ENCODE assay signal across 9 mouse cellular contexts in the genomic region with DNA sequence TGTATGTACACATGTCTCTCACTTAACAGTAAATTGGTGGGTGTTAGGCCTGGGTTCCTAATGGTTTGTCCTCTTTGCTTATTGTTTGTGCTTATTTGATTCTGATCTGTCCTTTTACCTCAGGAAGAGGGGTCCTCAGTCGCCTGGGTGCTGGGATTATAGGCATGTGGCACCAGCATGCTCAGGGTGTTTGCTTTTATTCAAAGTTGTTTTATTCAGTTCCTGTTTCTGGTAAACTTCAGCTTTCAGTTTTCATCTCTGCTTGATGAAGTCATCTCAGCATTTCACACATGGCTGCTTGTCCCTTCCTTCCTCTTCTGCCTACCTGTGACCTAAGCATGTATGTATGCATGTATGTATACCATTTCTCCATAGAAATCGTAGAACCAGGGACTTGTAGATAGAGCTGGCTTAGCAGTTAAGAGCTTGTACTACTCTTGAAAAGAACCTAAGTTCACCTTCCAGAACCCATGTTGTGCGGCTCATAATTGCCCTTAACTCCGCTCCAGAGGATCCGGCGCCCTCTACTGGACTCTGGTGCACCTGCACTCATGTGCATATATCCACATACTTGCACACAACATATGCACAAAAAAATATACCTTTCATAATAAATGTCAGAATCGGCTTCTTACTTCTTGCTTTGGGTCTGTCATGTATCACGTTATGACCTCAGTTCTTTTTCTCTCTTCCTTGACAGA. TPM values are rescaled to one million over a fixed set of nuclear protein-coding genes. Genes with fewer than 3 reads are reported as not detected.
DNase-seq lines count a peak whose midpoint lies in the region; ATAC-seq lines count a peak whose summit lies in the region.
"Had no signal": no experiment of that assay in that cellular context is flagged by ENCODE, and none has a peak within 500 bp of the region (broad histone marks: within the 10 kb centered on the region; RNA-seq: fewer than 3 reads in every experiment).

No protein-coding gene starts in this region.

- H3K4me3 ChIP-seq in liver, embryonic 11.5 days (ENCODE audit: low read depth, low read length), result no peak overlapping the region
- H3K4me3 ChIP-seq: kidney, embryonic 15.5 days had no signal

- H3K27ac ChIP-seq in liver, embryonic 11.5 days (ENCODE audit: low read depth, low read length), result no peak overlapping the region
- H3K27ac ChIP-seq: kidney, embryonic 15.5 days had no signal

- 92% methylated on average over 8 of the region's 8 CpGs for WGBS in liver, embryonic 11.5 days

- H3K36me3 ChIP-seq in liver, embryonic 11.5 days (ENCODE audit: control insufficient read depth, insufficient read depth, low read length), result 0 out of 2 replicates have a peak, but pooled peaks cover 4% of the 10 kb centered on the region

- peaks cover 9% of the 10 kb centered on the region for H3K4me1 ChIP-seq in liver, embryonic 11.5 days (replicated peaks; ENCODE audit: control insufficient read depth, insufficient read depth, low read length)

- H3K9ac ChIP-seq in liver, embryonic 11.5 days (ENCODE audit: low read depth, low read length), result no peak overlapping the region
- H3K9ac ChIP-seq: kidney, embryonic 15.5 days had no signal

- H3K4me2 ChIP-seq in liver, embryonic 11.5 days, result no peak overlapping the region

- peaks cover 3% of the 10 kb centered on the region; the same call in 1 of the 2 replicates for H3K9me3 ChIP-seq in liver, embryonic 11.5 days (ENCODE audit: control insufficient read depth, low read length)
- H3K9me3 ChIP-seq: kidney, embryonic 15.5 days had no signal

- no peaks in the 10 kb centered on the region for H3K27me3 ChIP-seq in liver, embryonic 11.5 days (replicated peaks; ENCODE audit: control insufficient read depth, insufficient read depth, low read length)
- H3K27me3 ChIP-seq: kidney, embryonic 15.5 days had no signal

- peak; percentile 49 for DNase-seq in CD4-positive, CD25-positive, alpha-beta regulatory T cell, adult 2 months (ENCODE audit: low read depth, low spot score)
- peak; percentile 33 for DNase-seq in liver
- DNase-seq in liver, embryonic 11.5 days (ENCODE audit: low spot score), result no peak
- peak; percentile 30 for DNase-seq in R1 (ENCODE audit: low read depth, low spot score)
- DNase-seq in monocyte, adult 2 months (ENCODE audit: low read depth in 1 of 2, low spot score in 2 of 2), result peak; percentile 13 to 26
- DNase-seq in MN1 (ENCODE audit: low spot score), result no peak
- DNase-seq in embryo, embryonic 11 days, result no peak

- no peak for ATAC-seq in CD4-positive, CD25-positive, alpha-beta regulatory T cell, adult 4 months
- no peak for ATAC-seq in liver, embryonic 11.5 days (replicated peaks; ENCODE audit: low FRiP score)

RNA-seq across cellular contexts. Expression of gene Tpst1, which starts 8.2 kb away (rescaled TPM):
- 1 to 10 TPM; 1.8 to 3.6 TPM for polyA plus RNA-seq in CD4-positive, CD25-positive, alpha-beta regulatory T cell, adult 4 months (2017; shearing (Covaris generic))
- polyA plus RNA-seq in liver, embryonic 11.5 days (2014; fragmentation: Nextera tagmentation; extraction: Ambion mirVana), result 54.0 and 58.2 TPM in 2 replicates

RNA-seq across cellular contexts. Expression of gene Crcp, which starts 52.2 kb away (rescaled TPM):
- 10 to 100 TPM; 60.0 to 75.7 TPM for polyA plus RNA-seq in CD4-positive, CD25-positive, alpha-beta regulatory T cell, adult 4 months (2017; shearing (Covaris generic))
- 30.8 and 34.8 TPM in 2 replicates for polyA plus RNA-seq in liver, embryonic 11.5 days (2014; fragmentation: Nextera tagmentation; extraction: Ambion mirVana)

RNA-seq across cellular contexts. Expression of gene Asl, which starts 52.3 kb away (rescaled TPM):
- 100 to 1,000 TPM; 102 to 103 TPM for polyA plus RNA-seq in CD4-positive, CD25-positive, alpha-beta regulatory T cell, adult 4 months (2017; shearing (Covaris generic))
- 51.8 and 61.0 TPM in 2 replicates for polyA plus RNA-seq in liver, embryonic 11.5 days (2014; fragmentation: Nextera tagmentation; extraction: Ambion mirVana)

Comparison
In these comparisons a context has a peak if more than half of its experiments do, and no peak if none do; other contexts are left out.
1. DNase-seq: peak in CD4-positive, CD25-positive, alpha-beta regulatory T cell, adult 2 months (single experiment), liver (single experiment), R1 (single experiment) and monocyte, adult 2 months (2 of 2); none in liver, embryonic 11.5 days (single experiment), MN1 (single experiment) and embryo, embryonic 11 days (single experiment).
2. RNA of gene Tpst1, which starts 8.2 kb away (polyA plus RNA-seq): 54.0 to 58.2 TPM in liver, embryonic 11.5 days; 1.8 to 3.6 TPM in CD4-positive, CD25-positive, alpha-beta regulatory T cell, adult 4 months; every median in the first group is over 10 times any median in the second.